Mouse (Mus musculus) C3H10T1/2 (cell line): ENCODE data around the gene Gm3532. TPM values are rescaled to one million over a fixed set of nuclear protein-coding genes. Genes with fewer than 3 reads are reported as not detected.

Experiments
- polyA plus RNA-seq, 2 experiments: library from polyadenylated mRNA; unstranded; fragments of >200 nt; fragmentation: generic; extraction: Trizol; gene quantifications; one replicate each; pipeline ENCODE4 v1.2.1; 2012; ENCODE audit warnings: missing spikeins in 2 of 2

The Gm3532 gene
- polyA plus RNA-seq, result not detected

DNA sequence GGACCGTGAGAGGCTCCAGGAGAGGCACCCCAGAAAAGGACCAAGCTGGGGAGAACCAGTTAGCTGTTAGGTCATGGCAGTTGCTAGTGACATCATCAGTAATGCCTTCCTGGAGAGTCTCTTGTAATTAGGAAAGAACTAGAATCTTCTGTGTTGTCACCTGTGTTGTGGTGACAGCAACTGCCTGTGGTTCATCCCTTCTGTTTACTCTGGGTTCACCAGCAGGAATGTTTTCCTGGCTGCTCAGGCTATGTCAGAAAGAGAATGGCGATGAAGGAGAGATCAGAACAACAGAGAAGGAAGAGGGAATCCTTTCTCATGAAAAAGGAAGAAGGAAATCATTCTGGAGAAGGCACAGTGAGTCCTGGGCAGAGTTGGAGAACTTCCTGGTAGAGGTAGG lies at the start of gene Gm3532:
Gm3532 (plus strand) TSS at position 301 of the 400 bp plus-strand sequence.

DNA sequence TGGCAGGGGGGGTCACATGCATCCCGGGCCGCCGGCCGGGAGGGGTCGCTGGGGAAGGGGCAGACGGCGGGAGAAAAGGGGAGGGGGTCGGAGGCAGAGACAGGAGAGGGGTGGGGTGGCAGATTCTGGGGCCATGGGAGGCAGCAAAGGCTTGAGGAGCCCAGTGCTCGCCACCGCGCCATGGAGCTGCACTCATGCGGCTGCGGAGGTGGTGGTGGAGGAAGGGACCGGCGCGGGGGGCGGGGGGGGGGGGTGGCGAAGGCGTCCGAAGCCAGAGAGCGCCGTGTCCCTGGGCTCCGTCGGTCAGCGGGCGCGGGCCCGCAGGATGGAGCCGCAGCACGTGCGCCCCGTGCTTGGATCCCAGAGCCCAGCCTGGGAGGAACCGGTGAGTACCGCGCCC lies 36.9 kb upstream of the Gm3532 start, which contains the start of gene Gm3488:
Gm3488 (plus strand) TSS at position 301 of the 400 bp plus-strand sequence.

Other genes starting within 250 kb of the Gm3532 start
- gene Gm3542, start 203.6 kb upstream of the Gm3532 start, polyA plus RNA-seq, result not detected
- gene Gm3500, start 149.4 kb upstream of the Gm3532 start, polyA plus RNA-seq, result not detected
- not detected for gene Gm3194, start 83.0 kb upstream of the Gm3532 start, polyA plus RNA-seq
- gene Gm8246, start 60.7 kb upstream of the Gm3532 start, polyA plus RNA-seq, result not detected
- not detected for gene Gm3187, start 54.3 kb upstream of the Gm3532 start, polyA plus RNA-seq
- not detected for gene Gm3488, start 36.8 kb upstream of the Gm3532 start, polyA plus RNA-seq
- gene Gm8265, start 94.5 kb downstream of the Gm3532 start, polyA plus RNA-seq, result not detected
- not detected for gene Gm9603, start 149.0 kb downstream of the Gm3532 start, polyA plus RNA-seq
- not detected for gene Gm3373, start 203.1 kb downstream of the Gm3532 start, polyA plus RNA-seq